Mouse (Mus musculus) frontal cortex, adult (tissue): ENCODE data around the gene Palm.

Experiments
- ATAC-seq: cut with Nextera tagmentation; 2 replicates; pipeline ENCODE4 v1.9.2; 2017; ENCODE audit warnings: mild to moderate bottlenecking, moderate library complexity, mixed read lengths; ENCODE audit not compliant: low TSS enrichment

The Palm gene

GRCm38 (mm10) chr10:79798289-79798928 is 5.0 kb downstream of the Palm start:
- ATAC-seq, result no peak

DNA sequence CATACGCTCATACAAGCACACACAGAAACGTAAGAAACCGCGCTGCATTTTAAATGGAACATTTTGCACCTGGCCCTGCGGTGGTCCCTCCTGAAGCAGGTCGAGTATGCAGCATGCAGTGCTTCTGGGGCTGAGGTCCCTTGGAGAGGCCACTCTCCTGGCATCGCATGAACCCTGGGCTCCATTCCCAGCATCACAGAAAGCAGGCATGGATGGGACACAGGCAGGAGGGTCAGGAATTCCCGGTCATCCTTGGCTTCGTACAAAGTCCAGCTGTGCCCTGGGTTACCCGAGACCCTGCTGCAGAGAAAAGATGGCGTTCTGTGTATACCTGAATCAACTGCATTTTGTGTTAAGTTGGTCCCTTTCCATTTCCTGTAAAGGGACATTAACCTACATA is 7.1 kb downstream of the Palm start:
- ATAC-seq, result no peak

- no peak for ATAC-seq
Observed at GRCm38 (mm10) chr10:79801837-79802236, 8.5 kb downstream of the Palm start.

- ATAC-seq, result peak; percentile 34
Observed at GRCm38 (mm10) chr10:79802331-79802971, 9.1 kb downstream of the Palm start.

- ATAC-seq, result peak; percentile 80
Observed at GRCm38 (mm10) chr10:79803716-79804323, 10.4 kb downstream of the Palm start.

DNA sequence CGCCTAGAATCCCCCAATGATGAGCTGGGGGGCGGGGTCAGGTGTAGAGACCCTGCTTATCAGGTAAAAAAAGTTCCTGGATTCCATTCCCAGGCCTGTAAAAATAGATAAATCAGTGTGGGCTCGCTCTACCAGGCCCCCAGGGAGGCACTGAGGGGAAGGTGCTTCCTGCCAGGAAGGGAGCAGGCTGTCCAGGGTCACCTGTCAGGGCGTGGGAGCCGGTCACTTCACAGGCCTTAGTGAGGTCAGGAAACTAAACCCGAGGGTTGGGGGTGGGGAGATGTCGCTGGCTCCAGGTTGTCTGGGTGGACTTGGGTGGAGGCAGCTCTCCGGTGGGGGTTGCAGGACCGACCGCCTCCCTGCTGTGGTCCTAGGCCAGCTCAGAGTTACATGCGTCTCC is 12.3 kb downstream of the Palm start:
- no peak for ATAC-seq

- ATAC-seq, result no peak
Observed at GRCm38 (mm10) chr10:79806331-79806730, 13.0 kb downstream of the Palm start.

DNA sequence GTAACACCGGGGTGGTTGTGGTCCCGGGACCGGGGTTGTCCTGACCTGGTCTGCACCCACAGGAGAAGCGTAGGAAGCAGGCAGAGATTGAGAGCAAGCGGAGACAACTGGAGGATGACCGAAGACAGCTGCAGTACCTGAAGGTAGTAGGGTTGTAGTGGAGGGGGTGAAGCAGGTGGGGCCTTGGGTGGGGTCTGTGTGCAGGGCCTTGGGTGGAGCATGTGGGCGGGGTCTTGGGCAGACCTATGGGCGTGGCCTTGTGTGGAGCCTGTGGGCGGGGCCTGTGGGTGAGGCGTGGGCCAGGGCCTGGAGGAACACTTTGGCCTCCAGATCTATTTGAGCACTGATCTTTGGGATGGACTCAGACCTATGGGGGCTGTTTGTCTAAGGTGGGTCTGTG is 13.6 kb downstream of the Palm start:
- ATAC-seq, result no peak

DNA sequence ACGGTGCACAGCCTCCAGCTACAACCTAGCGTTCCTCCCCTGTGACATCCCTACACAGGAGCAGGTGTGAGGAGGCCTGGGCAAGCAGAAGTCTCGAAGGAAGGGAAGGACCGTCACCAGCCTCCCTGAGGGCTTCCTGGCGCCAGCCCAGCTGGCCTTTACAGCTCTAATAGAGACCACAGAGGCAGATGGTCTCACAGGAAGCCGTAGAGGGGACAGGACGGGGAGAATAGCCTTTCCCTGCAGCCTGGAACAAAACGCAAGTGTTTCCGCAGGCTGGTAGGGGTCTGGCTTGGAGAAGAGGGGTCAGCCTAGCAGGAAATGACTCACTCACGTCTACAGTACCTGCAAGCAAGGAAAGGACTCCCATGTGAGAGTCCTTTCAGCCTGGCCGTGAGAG is 14.5 kb downstream of the Palm start:
- ATAC-seq, result no peak

- no peak for ATAC-seq
Observed at GRCm38 (mm10) chr10:79808728-79809127, 15.4 kb downstream of the Palm start.

GRCm38 (mm10) chr10:79811736-79812637 is 18.6 kb downstream of the Palm start:
- ATAC-seq, result peak; percentile 72

- no peak for ATAC-seq
Observed at GRCm38 (mm10) chr10:79814271-79814842, 21.0 kb downstream of the Palm start.

- no peak for ATAC-seq
Observed at GRCm38 (mm10) chr10:79815671-79816494, 22.5 kb downstream of the Palm start.

DNA sequence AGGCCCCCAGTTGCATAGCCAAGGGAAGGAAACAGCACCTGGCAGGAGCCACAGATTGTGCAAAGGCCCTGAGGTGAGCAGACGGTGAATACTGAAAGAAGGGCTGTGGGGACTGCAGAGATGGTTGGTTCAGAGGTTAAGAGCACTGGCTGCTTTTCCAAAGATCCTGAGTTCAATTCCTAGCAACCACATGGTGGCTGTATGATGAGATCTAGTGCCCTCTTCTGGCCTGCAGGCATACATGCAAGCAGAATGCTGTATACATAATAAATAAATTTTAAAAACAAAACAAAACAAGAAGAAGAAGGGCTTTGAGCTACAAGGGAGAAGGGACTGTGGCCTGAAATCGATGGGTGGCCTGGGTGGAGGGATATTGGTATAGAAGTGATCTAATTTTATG is 23.7 kb downstream of the Palm start:
- ATAC-seq, result no peak

- no peak for ATAC-seq
Observed at GRCm38 (mm10) chr10:79818225-79818624, 24.9 kb downstream of the Palm start.

DNA sequence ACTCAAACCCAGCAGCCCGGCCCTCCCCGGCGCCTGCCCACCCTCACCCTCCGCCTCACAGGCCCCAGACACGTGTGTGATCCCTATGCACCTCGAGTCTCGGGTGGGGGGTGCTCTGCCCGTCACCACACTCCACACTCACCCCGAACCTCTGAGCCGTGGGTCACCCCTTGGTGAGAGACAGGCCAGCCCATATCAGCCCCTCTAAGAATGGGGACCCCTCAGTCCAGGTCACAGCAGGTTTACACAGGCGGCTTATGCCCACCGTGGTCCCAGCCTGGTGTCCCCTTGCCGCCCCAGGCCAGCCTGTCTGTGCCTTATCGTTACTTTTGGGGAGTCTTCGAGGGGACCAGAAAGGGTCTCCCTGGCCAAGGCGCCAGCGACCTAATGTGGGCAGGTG is 26.2 kb downstream of the Palm start:
- ATAC-seq, result no peak

GRCm38 (mm10) chr10:79820277-79820676 is 26.9 kb downstream of the Palm start:
- ATAC-seq, result no peak

- no peak for ATAC-seq
Observed at GRCm38 (mm10) chr10:79820782-79821181, 27.4 kb downstream of the Palm start, which contains the start of gene Misp. Gene Misp (plus strand): TSS chr10:79820989.

GRCm38 (mm10) chr10:79821731-79822130 is 28.4 kb downstream of the Palm start:
- ATAC-seq, result no peak

- ATAC-seq, result no peak
Observed at GRCm38 (mm10) chr10:79822372-79822771, 29.0 kb downstream of the Palm start.

- no peak for ATAC-seq
Observed at GRCm38 (mm10) chr10:79823011-79823410, 29.6 kb downstream of the Palm start.
